Mouse (Mus musculus) adrenal gland, postnatal 36 days (tissue): ENCODE measurements at regions not wholly inside any gene's neighbourhood (a gene's known extent, or its start where the extent isn't known, plus 50 kb on each side); places are given as distances from the start of the nearest gene placed in this dataset.
A peak's percentile ranks its signal among the peaks of the same experiment; 100 is the strongest.
"Not testable (repeated sequence)": the region's sequence is repeated elsewhere in the genome, so short reads cannot be mapped to it uniquely, and the experiment has no call there.

Source experiments
- DNase-seq, 2 experiments: peaks; one replicate each; pipeline ENCODE4 v3.0.0; 2021; ENCODE audit warnings: mixed read lengths in 1 of 2

- DNase-seq = no peak
These were observed 110.1 kb upstream of the Trabd2b start for GRCm38 (mm10) chr4:114296380-114296779.

DNA sequence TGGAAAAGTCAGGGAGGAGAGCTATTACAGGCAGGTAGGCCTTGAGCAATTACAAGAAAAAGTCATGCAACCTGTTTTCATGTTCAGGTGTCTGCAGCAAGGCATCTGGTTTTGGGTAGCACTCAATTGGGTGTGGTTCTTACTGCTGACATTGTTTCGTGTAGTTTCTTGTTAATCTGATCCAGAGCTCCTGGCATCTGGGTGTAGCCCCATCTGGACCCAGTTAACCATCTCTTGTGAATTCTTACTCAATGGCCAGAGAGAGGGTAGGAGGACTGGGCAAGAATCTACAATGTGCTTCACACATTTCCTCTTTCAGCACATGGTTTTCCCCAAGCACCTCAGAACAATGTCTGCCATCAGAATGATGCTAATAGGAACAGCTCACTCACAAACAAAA is 108.0 kb upstream of the Trabd2b start:
- DNase-seq = not testable (repeated sequence)

- peak in 1 of 2 experiments; percentile 6 for DNase-seq
These were observed 106.0 kb upstream of the Trabd2b start for GRCm38 (mm10) chr4:114300390-114301012.

GRCm38 (mm10) chr4:114304654-114305053 is 101.9 kb upstream of the Trabd2b start:
- DNase-seq = no peak

- no peak for DNase-seq
These were observed 99.0 kb upstream of the Trabd2b start for GRCm38 (mm10) chr4:114307491-114307890.

DNA sequence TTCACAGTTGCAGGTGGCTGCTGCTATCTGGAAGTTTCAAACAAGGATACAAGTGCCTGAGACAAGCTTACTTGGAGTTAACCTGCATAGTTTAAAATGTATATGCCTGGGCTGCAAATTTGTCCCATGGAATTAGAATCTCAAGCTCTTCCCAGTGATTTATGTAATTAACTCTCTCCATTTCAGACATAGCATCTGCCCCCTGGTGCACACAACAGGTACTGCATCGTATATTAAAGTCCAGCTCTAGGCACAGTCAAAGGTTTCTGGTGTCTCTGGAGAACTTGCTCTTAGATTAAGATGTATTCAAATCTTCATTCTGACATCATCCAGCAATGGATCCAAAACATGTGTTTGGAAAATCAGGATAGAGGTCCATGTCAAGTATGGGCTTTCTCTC is 98.0 kb upstream of the Trabd2b start:
- DNase-seq = peak; percentile 9 to 41

- DNase-seq = peak in 1 of 2 experiments; percentile 3
These were observed 91.5 kb upstream of the Trabd2b start for GRCm38 (mm10) chr4:114315051-114315450.

DNA sequence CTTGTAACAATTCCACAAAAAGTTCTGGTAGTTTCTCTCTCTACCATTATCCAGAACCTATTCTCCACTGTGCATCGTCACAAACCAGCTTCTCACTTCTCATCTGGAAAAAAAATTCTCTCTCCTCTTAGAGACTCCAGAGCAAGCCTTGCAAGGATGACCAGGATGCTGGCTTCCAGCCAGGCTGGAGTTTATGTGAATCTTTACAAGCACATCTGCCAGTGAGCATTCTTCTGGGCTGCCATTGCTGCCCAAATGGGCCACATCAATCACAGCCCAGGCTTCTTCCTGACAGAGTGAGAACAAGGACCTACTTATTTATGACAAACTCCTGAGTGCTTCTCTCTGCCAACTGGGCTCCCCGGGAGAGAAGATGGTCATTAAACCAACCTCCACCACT is 91.0 kb upstream of the Trabd2b start:
- no peak for DNase-seq

DNA sequence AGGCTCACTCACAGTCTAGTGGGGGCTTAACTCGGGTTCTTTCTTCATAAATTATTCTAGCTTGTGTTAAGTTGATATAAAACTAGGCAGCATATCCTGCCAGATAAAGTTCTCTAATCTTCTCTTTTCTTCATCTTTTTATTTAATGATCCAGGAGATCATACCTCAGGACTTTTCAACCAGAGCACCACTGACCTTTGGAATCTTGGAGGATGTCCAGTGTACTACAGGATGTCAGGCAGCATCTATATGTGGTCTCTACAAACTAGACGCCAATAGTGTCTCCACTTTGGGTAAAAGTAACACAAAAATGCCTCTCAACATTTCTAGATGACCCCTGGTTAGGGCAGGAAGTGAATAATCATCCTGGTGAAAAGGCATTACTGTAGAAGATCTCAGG is 89.4 kb upstream of the Trabd2b start:
- no peak for DNase-seq

DNA sequence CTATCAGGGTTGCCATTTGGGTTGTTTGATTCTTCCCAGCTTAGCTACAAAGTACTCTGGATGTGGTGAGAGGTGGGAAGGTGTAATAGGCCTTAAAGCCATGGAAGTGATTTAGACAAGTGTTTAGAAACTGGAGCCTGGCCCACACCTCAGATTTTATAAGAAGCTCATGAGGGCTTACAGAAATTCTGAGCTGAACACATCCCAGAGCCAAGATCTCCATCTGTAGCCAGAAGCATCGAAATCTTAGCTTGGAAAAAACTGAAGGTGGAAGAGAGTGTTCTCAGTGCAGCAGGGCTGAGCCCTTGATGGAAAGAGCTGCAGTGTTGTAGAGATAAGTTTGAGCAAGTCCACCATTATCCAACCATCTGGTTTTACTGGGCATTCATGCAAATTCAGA is 86.4 kb upstream of the Trabd2b start:
- no peak for DNase-seq

GRCm38 (mm10) chr4:114321516-114322339 is 84.8 kb upstream of the Trabd2b start:
- no peak for DNase-seq

GRCm38 (mm10) chr4:114329978-114330377 is 76.5 kb upstream of the Trabd2b start:
- no peak for DNase-seq

- no peak for DNase-seq
These were observed 75.4 kb upstream of the Trabd2b start for GRCm38 (mm10) chr4:114331161-114331560.

GRCm38 (mm10) chr4:114334850-114335249 is 71.7 kb upstream of the Trabd2b start:
- DNase-seq = no peak

GRCm38 (mm10) chr4:114336029-114336746 is 70.3 kb upstream of the Trabd2b start:
- peak; percentile 39 to 41 for DNase-seq

GRCm38 (mm10) chr4:114336747-114337090 is 69.8 kb upstream of the Trabd2b start:
- no peak for DNase-seq

- no peak for DNase-seq
These were observed 66.7 kb upstream of the Trabd2b start for GRCm38 (mm10) chr4:114339793-114340192.

DNA sequence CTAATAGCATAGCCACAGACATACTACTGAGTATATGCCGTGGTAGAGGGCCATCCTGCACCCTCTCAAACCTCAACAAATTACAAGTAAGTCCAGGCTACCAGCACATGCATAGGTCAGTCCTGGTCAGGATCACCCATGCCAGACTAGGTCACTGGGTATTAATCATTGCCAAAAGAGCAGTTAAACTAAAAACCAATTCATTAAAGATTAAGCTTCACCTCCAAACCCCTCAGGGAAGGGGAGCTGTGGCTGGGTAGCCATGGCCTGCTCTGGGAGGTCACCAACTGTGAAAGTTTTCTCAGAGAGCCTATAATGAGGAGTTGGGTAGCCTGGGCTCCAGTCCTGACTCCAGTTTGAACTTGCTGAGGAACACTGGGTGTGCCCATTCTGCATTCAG is 61.4 kb upstream of the Trabd2b start:
- no peak for DNase-seq

DNA sequence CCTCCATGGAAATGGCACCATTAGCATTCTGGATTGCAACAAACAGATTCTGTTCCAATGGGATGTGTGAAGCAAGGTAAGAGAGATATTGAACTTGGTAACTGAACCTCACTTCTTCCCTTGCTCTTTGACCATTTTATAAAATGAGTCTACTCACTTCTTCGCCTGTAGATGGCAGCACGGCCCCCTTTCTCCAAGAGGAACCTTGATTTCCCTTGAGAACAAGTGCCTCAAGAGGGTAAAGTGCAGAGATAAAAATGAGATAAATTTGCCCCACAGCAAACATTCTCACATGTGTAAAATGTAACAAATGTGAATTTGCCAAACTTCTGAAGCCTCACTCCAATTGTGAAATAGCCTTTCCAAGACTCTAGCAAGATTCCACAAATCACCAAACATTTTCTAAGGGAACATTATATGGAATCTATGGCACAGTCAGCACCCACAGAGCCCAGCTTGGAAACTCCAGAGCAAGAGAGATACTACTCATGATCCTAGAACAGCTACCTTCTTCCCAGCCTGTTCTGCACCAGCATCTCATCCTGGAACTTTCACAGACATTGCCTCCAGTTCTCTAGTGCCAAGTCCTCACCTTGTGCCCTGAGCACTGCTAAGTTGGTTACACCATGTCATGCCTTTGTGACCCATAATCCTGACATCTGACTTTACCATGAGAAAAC is 60.3 kb upstream of the Trabd2b start:
- DNase-seq = peak; percentile 61 to 68

- DNase-seq = no peak
These were observed 59.6 kb upstream of the Trabd2b start for GRCm38 (mm10) chr4:114346884-114347283.

DNA sequence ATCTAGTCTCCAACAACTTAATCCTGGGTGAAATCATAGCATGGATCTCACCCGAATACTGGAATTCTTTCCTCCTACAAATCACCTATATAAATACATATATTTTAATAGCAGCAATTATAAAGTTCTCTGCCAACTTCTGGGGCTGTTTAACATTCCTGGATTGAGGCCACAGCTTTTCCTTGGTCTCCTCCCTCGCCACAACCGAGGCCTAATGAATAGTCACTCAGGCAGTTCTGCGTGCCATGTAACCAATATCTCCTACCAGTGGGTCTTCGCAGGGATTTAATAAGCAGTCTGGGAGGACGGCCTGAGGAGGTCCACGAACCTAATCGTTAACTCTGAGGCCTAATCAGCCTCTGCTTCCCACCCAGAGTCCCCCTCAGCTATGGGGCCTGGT is 56.9 kb upstream of the Trabd2b start:
- no peak for DNase-seq

DNA sequence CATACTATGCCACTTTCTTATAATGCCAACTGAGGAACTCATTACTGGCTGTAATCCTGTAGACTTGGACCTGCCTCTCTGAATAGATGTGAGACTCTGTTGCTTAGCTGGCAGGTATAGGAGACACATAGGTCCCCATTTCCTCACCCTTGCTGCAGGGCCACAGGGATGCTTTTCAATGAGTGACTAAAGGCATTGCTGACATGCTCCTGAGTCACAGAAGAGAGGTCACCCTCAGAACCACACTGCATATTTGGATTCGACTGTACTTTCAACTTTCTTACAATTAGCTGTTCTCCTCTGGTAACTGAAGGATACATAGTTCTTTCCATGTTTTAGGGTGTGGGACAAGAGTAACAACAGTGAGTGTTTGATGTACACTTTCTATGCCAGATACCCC is 55.2 kb upstream of the Trabd2b start:
- DNase-seq = peak in 1 of 2 experiments; percentile 25

GRCm38 (mm10) chr4:114353058-114353457 is 53.5 kb upstream of the Trabd2b start:
- no peak for DNase-seq
